Mouse (Mus musculus) neural tube, postnatal 0 days (tissue): Measurements from ENCODE around the gene Cflar. TPM values are rescaled to one million over a fixed set of nuclear protein-coding genes. Genes with fewer than 3 reads are reported as not detected.

Experiments used
- polyA plus RNA-seq: library from polyadenylated mRNA; unstranded; fragments of >200 nt; fragmentation: Nextera tagmentation; extraction: Ambion mirVana; gene quantifications from 2 replicates; pipeline ENCODE4 v1.2.1, GENCODE M21; 2015

Cflar gene
- 22.7 and 23.5 TPM in 2 replicates for polyA plus RNA-seq

GRCm38 (mm10) chr1:58711365-58712016 lies at the start of gene Cflar:
Gene Cflar, plus strand, starts transcription at chr1:58711508.

DNA sequence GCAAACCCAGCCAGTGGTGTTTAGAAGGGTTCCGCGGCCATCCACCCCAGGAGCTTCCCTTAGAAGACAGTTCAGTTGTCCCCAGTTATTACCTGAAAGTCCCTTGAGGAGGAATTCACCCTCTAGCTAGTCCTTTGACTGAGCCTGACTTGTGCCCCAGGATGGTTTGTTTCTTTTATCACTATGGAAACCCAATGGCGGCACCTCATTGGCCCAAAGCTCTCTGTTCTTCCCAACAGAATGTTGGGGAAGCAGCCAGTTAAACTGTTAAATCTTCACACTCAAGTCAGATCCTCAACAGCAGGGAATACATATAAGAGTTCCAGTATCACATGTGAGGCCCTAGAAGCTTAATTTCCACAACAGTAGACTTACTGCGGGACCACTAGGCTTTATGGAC lies 15.5 kb upstream of the Cflar start, which contains the start of gene Als2cr12:
Als2cr12 (minus strand) TSS at position 180 of the 400 bp plus-strand sequence.

GRCm38 (mm10) chr1:58795291-58796058 lies 84.2 kb downstream of the Cflar start, which contains the start of gene Casp8:
Gene Casp8, plus strand, starts transcription at chr1:58795374.

Other genes with a start within 250 kb of the Cflar start
- gene Orc2, start 206.4 kb upstream of the Cflar start, polyA plus RNA-seq = 19.4 and 20.8 TPM in 2 replicates
- 11.3 and 13.3 TPM in 2 replicates for gene Fam126b, start 125.2 kb upstream of the Cflar start, polyA plus RNA-seq
- gene Ndufb3, start 125.1 kb upstream of the Cflar start, polyA plus RNA-seq = 245 and 262 TPM in 2 replicates
- not detected in 2 replicates for gene Als2cr12, start 15.5 kb upstream of the Cflar start, polyA plus RNA-seq
- 4.8 and 5.1 TPM in 2 replicates for gene Casp8, start 83.9 kb downstream of the Cflar start, polyA plus RNA-seq